Mouse (Mus musculus) heart, adult 9 months (tissue): Measurements from ENCODE around the gene 4931406C07Rik.
"Not testable (repeated sequence)": the region's sequence is repeated elsewhere in the genome, so short reads cannot be mapped to it uniquely, and the experiment has no call there.

ENCODE experiments used
- DNase-seq, 2 experiments: peaks; one replicate each; pipeline ENCODE4 v3.0.0; 2022; ENCODE audit warnings: low spot score in 2 of 2

4931406C07Rik gene

DNA sequence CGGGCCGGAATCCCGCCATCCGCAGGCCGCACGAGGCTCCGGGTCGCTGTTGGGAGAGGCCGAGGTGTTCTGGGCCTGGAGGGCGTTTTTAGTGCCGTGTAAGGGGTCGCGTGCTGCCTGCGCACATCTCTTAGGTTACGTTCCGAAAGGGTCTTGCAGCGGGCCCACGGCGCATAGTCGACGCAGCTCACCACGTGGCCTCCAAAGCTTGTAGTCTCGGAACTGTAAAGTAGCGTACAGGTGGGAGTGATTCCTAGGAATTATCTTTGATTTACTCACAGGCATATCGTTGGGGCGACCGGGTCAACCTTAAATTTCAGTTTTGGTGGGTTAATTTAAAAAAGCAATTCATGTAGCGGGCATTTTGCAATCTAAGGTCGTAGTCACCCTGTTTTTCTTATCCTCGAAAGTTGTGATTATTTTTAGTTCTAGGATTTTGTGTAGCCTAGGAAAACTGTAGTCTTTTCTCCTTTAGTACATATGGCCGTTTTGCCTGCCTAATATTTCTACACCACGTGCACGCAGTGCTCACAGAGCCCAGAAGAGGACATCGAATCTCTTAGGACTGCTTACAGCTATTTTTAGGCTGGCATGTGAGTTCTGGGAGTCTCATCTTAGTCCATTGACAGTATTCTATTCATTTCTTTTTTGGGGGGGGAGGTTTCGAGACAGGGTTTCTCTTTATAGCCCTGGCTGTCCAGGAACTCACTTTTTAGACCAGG lies at the start of gene 4931406C07Rik:
Gene 4931406C07Rik, minus strand, starts transcription at position 51 of the 722 bp plus-strand sequence.
- peak in 1 of 2 experiments; percentile 13 for DNase-seq

DNA sequence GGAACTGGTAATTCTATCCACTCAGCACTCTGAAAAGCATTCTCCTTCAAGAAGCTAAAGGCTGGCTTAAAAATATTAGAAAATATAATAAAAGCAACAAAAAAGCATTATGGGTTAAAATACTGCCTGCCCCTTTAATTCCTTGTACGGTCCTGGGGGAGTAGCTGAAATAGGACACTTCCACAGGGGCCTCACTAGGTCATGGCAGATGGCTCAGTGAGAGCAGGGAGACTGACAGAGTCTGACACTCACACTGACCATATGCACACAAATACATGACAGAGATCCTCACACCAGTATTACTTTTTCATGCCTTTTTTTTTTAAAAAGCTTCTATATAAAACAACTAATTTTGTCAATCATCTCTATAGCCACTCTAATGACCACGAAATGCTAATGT lies 43.7 kb upstream of the 4931406C07Rik start:
- no peak for DNase-seq

DNA sequence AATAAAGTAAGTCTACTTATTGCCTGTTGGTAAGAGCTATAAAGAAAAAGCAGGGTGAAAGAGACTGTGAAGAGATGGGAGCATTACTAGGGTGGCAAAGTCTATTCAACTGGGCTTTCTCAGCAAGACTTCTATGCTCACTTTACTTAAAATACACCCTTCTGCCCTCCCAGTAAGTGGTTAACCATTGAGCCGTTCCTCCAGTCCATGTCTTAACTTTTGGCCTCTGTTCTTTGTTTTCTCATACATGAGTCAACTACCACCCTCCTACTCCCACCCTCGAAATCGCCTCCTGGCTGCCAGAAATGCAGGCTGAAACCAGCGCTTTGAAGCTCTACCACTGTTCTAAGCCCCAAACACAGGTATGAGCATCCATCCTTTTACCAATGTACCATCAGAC lies 31.5 kb upstream of the 4931406C07Rik start:
- no peak for DNase-seq

DNA sequence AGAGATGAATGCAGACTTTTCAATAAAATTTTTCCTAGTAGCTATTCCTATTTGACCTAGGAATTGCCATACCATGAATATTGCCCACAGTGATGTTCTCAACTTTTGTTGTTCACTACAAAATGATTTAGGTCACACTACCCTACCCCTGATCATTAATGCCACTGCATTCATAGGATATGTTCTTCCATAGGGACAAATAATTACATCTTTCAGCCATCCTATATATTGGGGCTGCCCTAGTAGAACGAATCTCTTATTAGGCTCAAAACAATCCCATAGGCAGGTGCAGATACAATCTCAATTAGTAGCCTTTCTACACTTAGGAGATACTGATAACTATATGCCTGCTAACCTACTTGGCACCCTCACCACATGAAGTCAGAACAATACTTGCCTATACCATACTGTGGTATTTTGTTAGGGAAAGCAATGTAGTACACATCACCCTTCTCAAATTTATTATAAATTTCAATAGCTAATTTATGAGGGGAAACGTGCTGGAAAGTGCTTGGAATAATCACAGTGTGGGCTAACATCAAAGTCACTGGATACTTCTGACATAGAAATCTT lies 12.0 kb upstream of the 4931406C07Rik start:
- DNase-seq = no peak

DNA sequence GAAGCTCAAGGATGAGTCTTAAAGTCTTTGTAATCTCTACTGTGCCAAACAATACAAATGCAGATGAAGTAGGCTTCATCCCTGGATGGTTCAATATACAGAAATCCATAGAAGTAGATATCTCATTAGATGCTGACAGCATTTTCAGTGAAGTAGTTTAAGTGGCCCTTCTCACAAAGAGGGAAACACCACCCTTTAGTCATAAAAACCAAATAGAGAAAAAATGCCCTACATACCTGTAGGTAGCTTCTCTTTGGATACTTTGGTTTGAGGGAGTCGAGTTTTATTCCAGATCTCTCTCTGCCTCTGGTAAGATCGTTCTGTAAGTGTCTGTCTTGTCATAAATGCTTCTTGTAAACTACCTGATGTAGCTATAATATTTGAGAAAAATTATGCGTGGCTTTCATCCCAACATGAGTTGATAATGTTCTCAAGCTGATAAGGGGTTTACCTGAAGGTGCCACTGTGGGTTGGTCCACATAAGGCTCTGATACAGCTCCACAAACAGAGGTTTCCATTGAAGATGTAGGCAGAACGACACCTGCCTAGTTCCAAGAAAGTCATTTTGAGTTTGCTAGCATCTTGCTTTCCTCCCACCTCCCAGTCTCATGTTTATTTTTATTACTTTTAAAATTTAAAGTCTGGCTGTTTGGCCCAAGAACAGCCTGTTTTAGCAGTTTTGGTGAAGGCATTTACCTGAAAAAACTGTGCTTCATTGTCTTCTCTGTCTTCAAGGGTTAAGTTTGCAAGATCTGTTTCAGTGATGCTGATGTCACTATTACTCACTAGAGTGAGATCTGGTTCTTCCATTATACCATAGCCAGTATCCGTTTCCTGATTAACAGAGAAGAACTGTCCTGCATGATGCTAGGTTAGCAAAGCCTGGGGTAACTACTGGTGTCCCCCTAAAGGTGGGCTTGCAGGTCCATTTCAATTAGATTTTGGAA lies 11.2 kb upstream of the 4931406C07Rik start:
- DNase-seq = no peak

DNA sequence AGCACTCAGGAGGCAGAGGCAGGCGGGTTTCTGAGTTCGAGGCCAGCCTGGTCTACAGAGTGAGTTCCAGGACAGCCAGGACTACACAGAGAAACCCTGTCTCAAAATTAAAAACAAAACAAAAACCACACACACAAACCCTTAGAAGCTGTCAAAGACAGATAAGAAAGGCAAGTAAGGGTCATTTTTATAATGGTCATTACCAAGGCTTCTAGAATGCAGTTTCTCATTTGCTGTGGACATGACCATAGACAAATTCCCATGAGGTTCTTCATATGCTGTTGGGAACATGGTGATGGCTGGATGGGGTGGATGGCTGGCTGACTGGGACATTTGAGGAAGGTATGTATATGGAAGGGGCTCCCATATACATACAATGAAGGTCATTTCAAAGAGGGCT lies 10.0 kb upstream of the 4931406C07Rik start:
- not testable (repeated sequence) for DNase-seq

DNA sequence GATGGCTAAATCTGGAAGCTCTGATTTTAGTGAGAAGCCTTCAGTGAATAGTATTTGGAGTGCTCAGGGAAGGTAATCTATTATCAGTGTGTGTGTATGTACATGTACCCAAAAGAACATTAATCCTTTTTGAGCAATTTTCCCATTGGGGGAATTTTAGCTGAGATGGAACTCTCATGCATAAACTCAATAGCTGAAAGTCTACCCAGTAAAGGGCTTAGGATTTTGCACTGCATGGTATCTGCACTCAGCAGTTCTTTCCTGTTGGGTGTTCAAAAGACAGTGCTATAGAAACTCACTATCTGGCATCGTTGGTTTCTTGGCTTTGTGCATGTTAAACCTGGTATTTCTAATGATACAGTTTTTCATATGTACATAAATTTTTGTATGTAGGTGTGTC lies 8.4 kb upstream of the 4931406C07Rik start:
- no peak for DNase-seq

DNA sequence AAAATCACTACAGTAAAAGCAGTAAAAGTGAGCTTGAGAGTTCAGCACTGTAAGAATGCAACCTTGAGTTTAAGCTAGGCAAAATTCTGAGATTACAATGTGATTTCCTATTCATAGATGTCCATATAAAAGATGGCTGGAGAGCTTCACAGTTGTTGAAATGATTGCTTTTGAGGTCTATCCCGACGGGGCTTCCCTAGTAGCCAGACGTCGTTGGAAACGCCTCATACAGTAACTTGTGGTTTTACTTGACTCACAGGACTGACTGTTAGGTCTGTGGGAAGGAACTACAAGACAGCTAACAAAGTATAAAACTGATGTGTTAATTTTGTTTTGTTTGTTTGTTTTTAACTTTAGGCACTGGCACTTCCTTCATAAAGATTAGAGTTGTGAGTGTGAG lies 7.4 kb upstream of the 4931406C07Rik start:
- no peak for DNase-seq

DNA sequence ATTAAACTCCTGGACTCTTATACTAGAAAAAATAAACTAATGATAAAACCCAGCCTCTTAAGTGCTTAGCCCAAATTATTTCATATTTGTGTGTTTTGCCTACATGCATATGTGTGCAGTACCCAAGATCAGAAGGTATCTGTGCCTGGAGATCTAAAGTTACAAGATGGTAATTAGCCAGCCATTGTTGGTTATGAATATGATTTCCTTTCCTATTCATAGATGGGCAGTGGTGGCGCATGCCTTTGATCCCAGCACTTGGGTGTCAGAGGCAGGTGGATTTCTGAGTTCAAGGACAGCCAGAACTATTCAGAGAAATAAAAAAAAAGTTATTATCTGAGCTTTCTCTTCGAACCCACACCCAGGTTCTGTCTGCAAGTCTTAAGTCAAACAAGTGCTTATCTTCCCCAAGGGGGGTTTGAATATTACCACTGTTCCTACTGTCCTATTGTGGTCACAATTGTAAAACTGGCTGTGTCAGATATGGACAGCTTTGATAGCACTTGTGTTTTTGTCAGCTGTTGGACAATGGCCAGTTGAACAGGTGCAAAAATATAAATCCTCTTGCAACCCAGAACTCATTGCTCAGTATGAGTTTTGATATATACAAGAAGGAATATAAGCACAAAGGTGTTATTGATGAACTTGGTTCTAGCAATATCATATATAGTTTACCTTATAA lies 5.9 kb upstream of the 4931406C07Rik start:
- DNase-seq = no peak

DNA sequence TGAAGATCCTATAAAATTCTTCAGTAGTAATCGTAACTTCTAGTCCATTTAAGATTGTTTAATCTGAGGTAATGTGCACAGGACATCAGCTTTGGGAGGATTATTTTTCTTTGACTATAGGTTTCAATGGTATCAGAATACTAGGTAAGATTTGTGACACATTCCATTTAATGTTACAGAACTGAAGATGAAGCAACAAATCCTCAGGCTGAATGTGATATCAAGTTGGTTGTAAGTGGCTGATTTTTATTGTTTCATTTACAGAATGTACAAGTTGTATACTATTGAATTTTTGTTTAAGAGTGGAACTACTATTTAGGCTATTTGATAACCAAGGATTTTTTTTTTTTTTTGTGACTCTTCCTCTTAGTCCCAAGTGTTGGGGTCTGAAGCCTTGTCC lies 3.9 kb upstream of the 4931406C07Rik start:
- no peak for DNase-seq

DNA sequence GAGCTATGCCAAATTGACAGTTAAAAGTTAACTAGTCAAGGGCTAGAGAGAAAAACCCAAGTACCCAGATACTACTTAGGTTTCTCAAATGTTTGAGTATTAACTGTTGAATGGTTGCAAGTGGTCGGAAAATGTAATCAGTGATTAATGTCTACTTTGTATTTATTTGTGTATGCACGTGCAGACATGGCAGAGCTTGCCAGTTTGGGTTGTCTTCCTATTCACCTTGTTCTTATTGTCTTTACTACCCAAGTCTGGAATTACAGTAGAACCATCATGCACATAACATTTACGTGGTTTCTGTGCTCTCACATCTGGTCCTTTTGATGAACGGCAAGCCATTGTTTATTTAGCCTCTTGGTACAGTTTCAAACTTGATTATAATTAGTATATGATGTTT lies 3.2 kb upstream of the 4931406C07Rik start:
- no peak for DNase-seq

DNA sequence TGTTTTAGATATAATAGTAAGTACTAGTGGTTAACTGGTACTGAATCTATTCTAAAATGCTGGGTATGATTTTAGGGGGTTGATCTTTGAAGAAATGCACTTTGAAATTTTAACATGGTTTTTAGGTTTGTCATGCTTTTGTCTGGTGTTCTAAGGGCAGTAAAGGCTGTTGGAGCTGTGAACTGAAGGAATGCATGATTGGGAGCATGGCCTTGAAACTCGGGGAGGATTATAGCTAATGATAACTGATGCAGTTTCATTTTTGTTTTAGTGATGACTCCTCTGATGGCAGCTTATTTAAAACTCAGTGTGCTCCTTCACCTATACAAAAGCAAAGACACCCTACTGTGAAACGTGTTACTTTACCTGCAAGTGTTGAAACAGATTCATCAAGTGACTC lies 2.0 kb upstream of the 4931406C07Rik start:
- DNase-seq = no peak

DNA sequence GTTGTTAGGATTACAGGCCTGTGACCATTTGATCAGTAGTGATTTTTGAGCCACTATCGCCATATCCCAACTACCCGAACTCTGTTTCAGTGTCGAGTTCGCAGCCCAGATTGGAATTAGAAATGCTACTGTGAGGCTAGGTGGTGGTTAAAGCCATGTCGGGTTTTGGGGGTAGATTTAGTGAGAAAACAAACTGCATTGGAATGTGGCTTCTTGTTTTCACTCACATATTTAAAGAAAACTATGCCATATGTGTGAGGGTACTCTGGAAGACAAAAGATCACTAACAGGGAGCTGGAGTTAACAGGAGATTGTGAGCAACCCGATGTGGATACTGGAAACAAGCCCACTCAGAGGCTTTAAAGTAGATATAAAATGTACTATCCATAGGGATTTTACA lies 1.0 kb upstream of the 4931406C07Rik start:
- no peak for DNase-seq

DNA sequence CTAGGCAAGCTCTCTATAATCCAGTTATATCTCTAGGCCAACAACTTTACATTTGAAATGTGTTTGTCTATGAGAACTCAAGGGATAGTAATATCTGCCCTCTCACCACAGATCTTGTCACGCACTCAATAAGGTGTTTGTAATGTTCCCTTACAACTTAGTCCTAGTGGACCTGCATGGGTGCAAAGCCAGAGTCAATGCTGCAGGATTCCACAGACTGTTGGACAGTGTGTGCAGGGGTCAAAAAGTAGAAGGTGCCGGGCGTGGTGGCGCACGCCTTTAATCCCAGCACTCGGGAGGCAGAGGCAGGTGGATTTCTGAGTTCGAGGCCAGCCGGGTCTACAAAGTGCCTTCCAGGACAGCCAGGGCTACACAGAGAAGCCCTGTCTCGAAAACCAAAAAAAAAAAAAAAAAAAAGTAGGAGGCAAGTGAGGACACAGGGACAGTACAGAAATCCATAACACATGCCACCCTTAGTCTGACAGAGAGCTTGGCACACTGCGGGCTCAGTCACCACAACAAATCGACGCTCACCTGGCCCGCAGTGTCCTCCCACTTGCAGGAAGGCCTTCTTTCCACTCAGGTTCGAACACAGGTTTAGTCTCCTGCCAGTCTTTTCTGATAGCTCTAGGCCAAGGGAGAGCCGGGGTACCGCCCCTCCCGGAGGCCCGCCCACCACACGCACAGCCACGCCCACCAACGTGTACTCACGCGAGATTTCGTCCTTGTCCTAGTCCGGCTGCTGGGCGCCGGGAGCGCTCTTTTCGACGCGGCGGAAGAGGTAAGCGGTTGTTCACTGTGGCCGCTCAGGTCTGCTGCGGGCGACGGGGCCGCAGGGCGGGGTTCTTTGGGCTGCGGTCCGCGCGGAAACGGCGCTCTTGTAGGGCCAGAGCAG lies 498 bp downstream of the 4931406C07Rik start, which contains the start of gene Taf1d:
Gene Taf1d, plus strand, starts transcription at position 712 of the 895 bp plus-strand sequence.
- DNase-seq = peak; percentile 94 to 97

DNA sequence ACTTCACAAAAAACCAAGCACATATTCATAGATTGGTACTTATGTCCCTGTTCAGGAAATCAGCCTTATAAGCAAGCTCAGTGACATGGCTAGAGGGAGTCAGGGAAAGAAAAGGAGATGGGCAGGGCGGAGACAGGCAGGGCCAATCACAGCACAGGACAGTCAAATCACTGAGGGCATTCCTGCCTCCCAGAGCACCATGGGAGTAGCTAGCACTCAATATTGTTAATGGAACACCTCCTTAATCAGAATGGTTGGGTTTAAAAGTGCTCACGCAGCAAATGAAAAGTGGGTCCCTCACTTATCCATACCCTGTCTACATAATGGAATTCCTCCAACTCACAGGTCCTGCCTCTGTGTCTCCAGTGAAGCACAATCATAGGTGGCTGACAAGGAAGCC lies 3.4 kb downstream of the 4931406C07Rik start:
- no peak for DNase-seq

DNA sequence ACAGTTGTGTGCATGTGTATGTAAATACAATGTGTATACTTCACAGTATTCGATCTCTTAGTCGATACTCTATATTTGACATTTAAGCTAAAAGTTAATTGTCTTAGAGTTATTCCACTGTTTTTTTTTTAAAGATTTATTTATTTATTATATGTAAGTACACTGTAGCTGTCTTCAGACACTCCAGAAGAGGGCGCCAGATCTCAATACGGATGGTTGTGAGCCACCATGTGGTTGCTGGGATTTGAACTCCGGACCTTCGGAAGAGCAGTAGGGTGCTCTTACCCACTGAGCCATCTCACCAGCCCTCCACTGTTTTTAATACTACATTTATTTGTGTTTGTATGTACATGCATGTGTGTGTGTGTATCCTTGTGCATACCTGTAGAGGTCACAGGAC lies 4.2 kb downstream of the 4931406C07Rik start:
- DNase-seq = not testable (repeated sequence)

DNA sequence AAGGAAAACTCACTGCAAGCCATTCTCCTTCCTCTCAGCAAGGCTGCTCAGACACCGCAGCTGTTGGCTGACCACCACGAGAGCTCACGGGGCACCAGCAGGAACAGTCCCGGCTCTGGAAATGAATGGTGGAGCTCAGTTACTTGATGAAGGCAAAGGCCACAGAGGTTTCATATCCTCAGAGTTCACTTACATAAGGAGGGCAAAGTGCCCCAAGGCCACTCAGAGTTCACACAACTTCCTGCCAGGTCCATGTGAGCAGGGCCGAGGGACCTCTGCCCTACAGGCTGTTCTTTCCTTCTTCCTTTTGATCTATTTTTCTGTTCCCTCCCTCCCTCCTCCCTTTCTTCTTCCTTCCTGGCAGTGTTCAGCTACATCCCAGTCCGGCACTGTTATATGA lies 4.8 kb downstream of the 4931406C07Rik start:
- peak; percentile 22 to 52 for DNase-seq

DNA sequence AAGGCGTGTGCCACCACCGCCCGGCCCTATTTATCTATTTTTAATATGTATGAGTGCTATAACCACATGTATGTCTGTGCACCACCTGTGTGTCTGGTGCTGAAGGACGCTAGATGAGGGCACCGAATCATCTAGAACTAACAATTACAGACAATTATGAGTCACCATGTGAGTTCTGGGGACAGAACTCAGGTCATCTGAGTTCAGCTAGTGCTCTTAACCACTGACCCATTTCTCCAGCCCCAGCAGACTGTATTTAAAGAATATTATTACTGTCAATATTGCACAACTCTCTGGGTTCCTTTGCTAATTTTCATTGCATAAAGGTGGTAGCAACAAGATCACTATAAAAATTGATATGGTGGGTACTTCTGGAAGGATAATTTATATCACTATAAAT lies 6.2 kb downstream of the 4931406C07Rik start:
- no peak for DNase-seq

DNA sequence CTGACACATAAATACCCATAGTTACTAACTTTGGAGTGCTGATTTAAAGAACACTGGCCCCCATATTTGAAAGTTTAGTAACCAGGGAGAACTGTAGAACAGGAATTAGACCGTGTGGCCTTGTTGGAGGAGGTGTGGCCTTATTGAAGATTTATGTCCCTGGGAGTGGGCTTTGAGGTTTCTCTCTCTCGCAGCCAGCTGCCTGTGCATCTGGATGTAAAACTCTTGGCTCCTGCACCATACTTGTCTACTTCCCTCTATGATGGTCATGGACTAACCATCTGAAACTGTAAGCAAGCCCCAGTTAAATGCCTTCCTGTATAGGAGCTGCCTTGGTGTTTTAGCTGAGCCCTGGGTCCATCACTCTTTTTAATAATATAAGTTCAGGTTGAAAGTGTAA lies 7.8 kb downstream of the 4931406C07Rik start:
- no peak for DNase-seq

DNA sequence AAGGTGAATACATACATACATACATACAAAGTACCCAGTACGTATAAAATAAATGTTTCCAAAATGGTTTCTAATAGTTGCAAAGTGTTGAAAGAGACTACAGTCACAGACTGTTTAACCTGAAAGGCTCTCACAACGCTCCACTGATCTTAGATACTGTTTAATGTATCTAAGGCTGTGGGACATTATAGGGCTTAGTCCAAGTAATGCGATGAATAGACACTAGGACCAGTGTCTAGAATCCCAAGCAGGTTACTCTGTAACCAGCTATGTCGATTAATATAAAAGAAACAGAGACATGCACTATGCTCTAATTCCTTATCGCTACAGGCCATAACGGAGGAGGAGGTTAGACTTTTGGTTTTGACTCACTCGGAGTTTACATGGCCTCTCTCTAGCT lies 9.1 kb downstream of the 4931406C07Rik start:
- DNase-seq = no peak

DNA sequence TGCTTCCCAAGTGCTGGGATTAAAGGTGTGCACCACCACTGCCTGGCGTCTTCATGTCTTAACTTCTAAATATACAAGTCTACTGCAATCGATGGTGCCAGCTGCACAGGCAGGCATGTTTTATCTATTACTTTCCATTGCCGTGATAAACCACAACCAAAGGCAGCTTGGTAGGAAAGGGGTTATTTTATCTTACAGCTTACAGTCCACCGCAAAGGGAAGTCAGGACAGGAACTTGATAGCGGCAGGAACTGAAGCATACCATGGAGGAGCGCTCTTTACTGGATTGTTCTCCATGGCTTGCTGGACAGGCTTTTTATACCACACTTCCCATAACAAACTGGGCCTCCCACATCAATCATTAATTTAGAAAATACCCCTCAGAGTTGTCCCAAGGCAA lies 17.0 kb downstream of the 4931406C07Rik start:
- DNase-seq = no peak
